Mouse (Mus musculus) frontal cortex, postnatal 10 days (tissue): ENCODE measurements at regions not wholly inside any gene's neighbourhood (a gene's known extent, or its start where the extent isn't known, plus 50 kb on each side); places are given as distances from the start of the nearest gene placed in this dataset.
A peak's percentile ranks its signal among the peaks of the same experiment; 100 is the strongest.

Experiments used
- DNase-seq, 2 experiments: peaks; one replicate each; pipeline ENCODE4 v3.0.0; 2022; ENCODE audit warnings: low spot score in 2 of 2, mixed read lengths in 1 of 2

DNA sequence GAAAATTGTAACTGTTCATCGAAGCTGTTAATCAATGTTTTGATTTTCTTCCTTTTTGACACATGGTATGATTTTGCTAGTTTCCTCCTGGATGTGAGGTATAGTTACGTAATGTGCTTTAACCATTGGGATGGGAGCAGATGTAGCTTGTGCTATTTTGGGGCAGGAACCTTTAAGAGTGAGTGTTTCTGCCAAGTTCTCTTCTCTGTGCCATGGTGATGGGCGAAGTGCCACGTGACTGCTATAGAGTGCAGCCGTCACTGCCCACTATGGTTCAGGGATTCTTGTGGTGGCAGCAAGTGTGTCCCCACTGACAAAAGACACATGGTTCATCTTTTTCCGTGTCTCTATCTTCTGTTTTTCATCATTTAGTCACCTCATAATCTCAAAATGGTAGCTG lies 4882.6 kb downstream of the 9330182O14Rik start:
- peak; percentile 18 to 45 for DNase-seq

DNA sequence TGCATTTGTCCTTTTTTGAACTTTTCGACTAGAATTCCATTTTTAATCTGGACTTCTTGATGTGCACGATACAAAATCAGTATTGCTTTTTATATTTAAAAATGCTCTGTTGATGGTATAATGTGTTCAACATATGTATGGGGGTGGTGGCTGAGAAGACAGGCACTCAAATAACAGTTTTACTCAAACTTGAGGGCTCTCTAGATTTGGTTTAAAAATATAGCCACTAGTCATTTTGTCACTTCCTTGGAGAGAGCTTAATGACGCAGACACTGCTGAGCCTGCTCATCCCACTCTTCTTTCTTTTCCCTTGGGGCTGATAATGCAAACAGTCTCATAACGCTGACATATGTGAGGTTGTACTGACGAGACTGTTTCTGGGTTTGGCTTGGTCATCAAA lies 4883.9 kb downstream of the 9330182O14Rik start:
- no peak for DNase-seq

DNA sequence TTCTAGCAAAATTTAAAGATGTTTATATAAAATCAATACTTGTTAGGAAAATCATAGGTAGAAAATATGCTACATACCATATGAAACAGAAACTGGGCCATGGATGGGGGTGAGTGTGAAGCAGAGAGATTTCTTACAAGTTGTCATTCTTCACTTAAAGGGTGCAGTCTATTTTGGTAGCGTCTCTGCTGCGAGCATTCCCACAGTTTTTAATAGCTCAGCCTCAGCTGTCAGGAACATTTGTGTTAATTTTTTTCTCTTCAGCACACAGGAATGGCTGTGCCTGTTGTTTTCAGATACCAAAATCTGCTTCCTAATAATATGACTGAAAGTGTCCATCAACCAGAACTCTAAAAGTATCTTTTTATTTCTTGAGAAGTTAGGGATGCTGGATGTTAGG lies 4887.6 kb downstream of the 9330182O14Rik start:
- DNase-seq: peak in 1 of 2 experiments; percentile 21
